Mouse (Mus musculus): Measurements from ENCODE around the gene 1700007K13Rik.
"Not testable (repeated sequence)": the region's sequence is repeated elsewhere in the genome, so short reads cannot be mapped to it uniquely, and the experiment has no call there.

DNA sequence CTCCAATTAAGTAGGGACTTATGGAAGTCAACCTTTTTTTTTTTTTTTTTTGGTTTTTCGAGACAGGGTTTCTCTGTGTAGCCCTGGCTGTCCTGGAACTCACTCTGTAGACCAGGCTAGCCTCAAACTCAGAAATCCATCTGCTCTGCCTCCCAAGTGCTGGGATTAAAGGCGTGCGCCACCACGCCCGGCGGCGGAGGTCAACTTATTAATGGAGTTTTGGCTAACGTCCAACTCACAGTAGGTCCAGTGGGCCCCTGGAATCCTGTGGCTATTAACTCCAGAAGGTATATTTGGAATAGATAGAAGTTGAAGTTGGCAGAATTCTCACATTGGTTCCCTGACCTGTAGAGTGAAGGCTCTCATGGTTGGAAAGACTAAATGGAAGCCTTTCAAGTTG is 5.9 kb upstream of the 1700007K13Rik start:
- not testable (repeated sequence) for TF ChIP-seq GATA1 (IDR thresholded peaks at IDR 0.05; ENCODE audit: borderline replicate concordance, low read length); FLI1 (IDR thresholded peaks at IDR 0.05; ENCODE audit: low read length)
